Mouse (Mus musculus) ES-Bruce4 (cell line): Measurements from ENCODE around the gene Colgalt1.

ENCODE experiments used
- CTCF ChIP-seq: IDR thresholded peaks from one replicate; pipeline ENCODE4 v1.8.1; 2011; ENCODE audit warnings: low read depth, low read length
- POLR2A ChIP-seq: IDR thresholded peaks from one replicate; pipeline ENCODE4 v1.8.1; 2011; ENCODE audit warnings: low read length; ENCODE audit not compliant: insufficient read depth

GRCm38 (mm10) chr8:71575020-71575419 lies 35.8 kb upstream of the Colgalt1 start:
- TF ChIP-seq CTCF = no peak
- no peak for TF ChIP-seq POLR2A
